Mouse (Mus musculus): Measurements from ENCODE around the gene Ccl24. TPM values are rescaled to one million over a fixed set of nuclear protein-coding genes. Genes with fewer than 3 reads are reported as not detected.

Gene Ccl24
- total and polyA plus RNA-seq, 3 experiments: not detected

- Histone ChIP-seq H3K27me3 (replicated peaks) (no peaks in the 10 kb centered on the region), H3K4me1 (ENCODE audit: control insufficient read depth in 1 of 2, insufficient read depth in 2 of 2) (peaks cover 0 to 4% of the 10 kb centered on the region in 2 experiments; a peak in 1 of 4 replicates), H3K4me3 (replicated peaks in 1 of 3; ENCODE audit: low read depth in 2 of 3, low read length in 2 of 3, poor library complexity in 1 of 3) (no peak overlapping the region), H3K4me2 (ENCODE audit: insufficient read depth, low read depth, poor library complexity, severe bottlenecking) (no peak overlapping the region), H3K79me2 (replicated peaks; ENCODE audit: control insufficient read depth, extremely low read depth, insufficient read depth, poor library complexity, severe bottlenecking) (no peaks in the 10 kb centered on the region), H3K9me3 (replicated peaks; ENCODE audit: low read length) (peaks cover 3% of the 10 kb centered on the region), H3K36me3 (replicated peaks in 1 of 2; ENCODE audit: control insufficient read depth in 1 of 2, insufficient read depth in 1 of 2, low read length in 1 of 2) (no peaks in the 10 kb centered on the region), H3K9ac (ENCODE audit: insufficient read depth, low read depth) (no peak overlapping the region), H3K27ac (ENCODE audit: insufficient read depth, low read depth) (no peak overlapping the region)
- in situ Hi-C loops (cut with MboI; ENCODE audit: low pct_ligation_motif_present, low pct_unique_long_range_greater_than_20kb, low sequenced_read_pairs): no loop called here
- dilution Hi-C loops (cut with MboI; ENCODE audit: extremely low pct_ligation_motif_present, extremely low pct_unique_long_range_greater_than_20kb, low sequenced_read_pairs): no loop called here
- no peak for TF ChIP-seq USF2 (conservative IDR thresholded peaks at IDR 0.05; ENCODE audit: low read depth, low read length)
- no peak for TF ChIP-seq POLR2A (IDR thresholded peaks at IDR 0.05; ENCODE audit: low read depth, low read length)
- TF ChIP-seq TCF12 (IDR thresholded peaks at IDR 0.05; ENCODE audit: low read depth, low read length): no peak
- TF ChIP-seq TBP (conservative IDR thresholded peaks at IDR 0.05; ENCODE audit: low read depth, low read length): no peak
- TF ChIP-seq ZKSCAN1 (IDR thresholded peaks at IDR 0.05; ENCODE audit: borderline replicate concordance, low read depth, low read length): no peak
- no peak for TF ChIP-seq CHD1 (IDR thresholded peaks at IDR 0.05; ENCODE audit: low read depth, low read length)
- TF ChIP-seq JUN (IDR thresholded peaks at IDR 0.05; ENCODE audit: insufficient read depth, low read depth, low read length): no peak
- TF ChIP-seq NELFE (IDR thresholded peaks at IDR 0.05; ENCODE audit: low read depth, low read length): no peak
- no peak for TF ChIP-seq IRF4 (IDR thresholded peaks at IDR 0.05; ENCODE audit: low read depth, low read length)
- no peak for TF ChIP-seq MEF2A (IDR thresholded peaks at IDR 0.05; ENCODE audit: borderline replicate concordance, low read depth, low read length)
- no peak for DNase-seq (ENCODE audit: extremely low read depth)
Measured at GRCm38 (mm10) chr5:135524087-135524486, 48.8 kb downstream of the Ccl24 start.

GRCm38 (mm10) chr5:135522111-135522722 lies 50.6 kb downstream of the Ccl24 start:
- in situ Hi-C loops (cut with MboI; ENCODE audit: low pct_ligation_motif_present, low pct_unique_long_range_greater_than_20kb, low sequenced_read_pairs): no loop called here
- Histone ChIP-seq H3K4me1 (ENCODE audit: control insufficient read depth in 1 of 2, insufficient read depth in 2 of 2) (peaks cover 0 to 4% of the 10 kb centered on the region in 2 experiments; a peak in 1 of 4 replicates), H3K27me3 (replicated peaks) (no peaks in the 10 kb centered on the region), H3K9me3 (replicated peaks; ENCODE audit: low read length) (peaks cover 3% of the 10 kb centered on the region), H3K4me2 (ENCODE audit: insufficient read depth, low read depth, poor library complexity, severe bottlenecking) (no peak overlapping the region), H3K4me3 (replicated peaks in 1 of 3; ENCODE audit: low read depth in 2 of 3, low read length in 2 of 3, poor library complexity in 1 of 3) (no peak overlapping the region), H3K27ac (ENCODE audit: insufficient read depth, low read depth) (no peak overlapping the region), H3K9ac (ENCODE audit: insufficient read depth, low read depth) (no peak overlapping the region), H3K79me2 (replicated peaks; ENCODE audit: control insufficient read depth, extremely low read depth, insufficient read depth, poor library complexity, severe bottlenecking) (no peaks in the 10 kb centered on the region), H3K36me3 (replicated peaks in 1 of 2; ENCODE audit: control insufficient read depth in 1 of 2, insufficient read depth in 1 of 2, low read length in 1 of 2) (no peaks in the 10 kb centered on the region)
- no peak for TF ChIP-seq MAZ (IDR thresholded peaks at IDR 0.05; ENCODE audit: low read depth, low read length)
- no peak for TF ChIP-seq POLR2AphosphoS2 (IDR thresholded peaks at IDR 0.05; ENCODE audit: low read depth, low read length)
- no peak for TF ChIP-seq HCFC1 (IDR thresholded peaks at IDR 0.05; ENCODE audit: low read depth, low read length)
- no peak for TF ChIP-seq POLR2A (IDR thresholded peaks at IDR 0.05; ENCODE audit: low read depth, low read length)
- no peak for TF ChIP-seq KAT2A (IDR thresholded peaks at IDR 0.05; ENCODE audit: insufficient replicate concordance, low read length)
- no peak for TF ChIP-seq MAX (IDR thresholded peaks at IDR 0.05; ENCODE audit: low read length)
- no peak for TF ChIP-seq NELFE (IDR thresholded peaks at IDR 0.05; ENCODE audit: low read depth, low read length)
- TF ChIP-seq ZNF384 (IDR thresholded peaks at IDR 0.05; ENCODE audit: low read depth, low read length): no peak
- dilution Hi-C loops (cut with MboI; ENCODE audit: extremely low pct_ligation_motif_present, extremely low pct_unique_long_range_greater_than_20kb, low sequenced_read_pairs): no loop called here
- no peak for DNase-seq (ENCODE audit: extremely low read depth)

Other genes starting within 250 kb of the Ccl24 start
- gene Fkbp6, start 223.0 kb downstream of the Ccl24 start, total RNA-seq (2012; rRNA removed): not detected in 2 replicates
- gene Fkbp6, start 223.0 kb downstream of the Ccl24 start, total RNA-seq (2014; rRNA removed): not detected in 2 replicates
- not detected in 2 replicates for gene Fkbp6, start 223.0 kb downstream of the Ccl24 start, polyA plus RNA-seq (2012; ENCODE audit: insufficient read length, low read depth)
- gene Trim50, start 219.8 kb downstream of the Ccl24 start, total RNA-seq (2012; rRNA removed): not detected in 2 replicates
- gene Trim50, start 219.8 kb downstream of the Ccl24 start, total RNA-seq (2014; rRNA removed): not detected in 2 replicates
- gene Trim50, start 219.8 kb downstream of the Ccl24 start, polyA plus RNA-seq (2012; ENCODE audit: insufficient read length, low read depth): not detected in 2 replicates
- gene Nsun5, start 203.1 kb downstream of the Ccl24 start, total RNA-seq (2012; rRNA removed): 27.6 and 37.4 TPM in 2 replicates
- 30.0 and 30.9 TPM in 2 replicates for gene Nsun5, start 203.1 kb downstream of the Ccl24 start, total RNA-seq (2014; rRNA removed)
- gene Nsun5, start 203.1 kb downstream of the Ccl24 start, polyA plus RNA-seq (2012; ENCODE audit: insufficient read length, low read depth): 36.6 and 42.2 TPM in 2 replicates
- 9.8 and 10.4 TPM in 2 replicates for gene Pom121, start 178.5 kb downstream of the Ccl24 start, total RNA-seq (2012; rRNA removed)
- 2.4 and 3.4 TPM in 2 replicates for gene Pom121, start 178.5 kb downstream of the Ccl24 start, total RNA-seq (2014; rRNA removed)
- 37.5 and 54.0 TPM in 2 replicates for gene Pom121, start 178.5 kb downstream of the Ccl24 start, polyA plus RNA-seq (2012; ENCODE audit: insufficient read length, low read depth)
- 6.3 and 6.4 TPM in 2 replicates for gene Hip1, start 27.9 kb downstream of the Ccl24 start, total RNA-seq (2012; rRNA removed)
- gene Hip1, start 27.9 kb downstream of the Ccl24 start, total RNA-seq (2014; rRNA removed): 1.8 and 2.2 TPM in 2 replicates
- 3.4 and 3.6 TPM in 2 replicates for gene Hip1, start 27.9 kb downstream of the Ccl24 start, polyA plus RNA-seq (2012; ENCODE audit: insufficient read length, low read depth)
- not detected in 2 replicates for gene Ccl26, start 9.5 kb downstream of the Ccl24 start, total RNA-seq (2012; rRNA removed)
- gene Ccl26, start 9.5 kb downstream of the Ccl24 start, total RNA-seq (2014; rRNA removed): not detected in 2 replicates
- gene Ccl26, start 9.5 kb downstream of the Ccl24 start, polyA plus RNA-seq (2012; ENCODE audit: insufficient read length, low read depth): not detected in 2 replicates
- 5.6 and 6.4 TPM in 2 replicates for gene Rhbdd2, start 59.6 kb upstream of the Ccl24 start, total RNA-seq (2012; rRNA removed)
- gene Rhbdd2, start 59.6 kb upstream of the Ccl24 start, total RNA-seq (2014; rRNA removed): 3.3 and 3.7 TPM in 2 replicates
- 19.8 and 21.3 TPM in 2 replicates for gene Rhbdd2, start 59.6 kb upstream of the Ccl24 start, polyA plus RNA-seq (2012; ENCODE audit: insufficient read length, low read depth)
- 40.2 and 41.2 TPM in 2 replicates for gene Por, start 97.0 kb upstream of the Ccl24 start, total RNA-seq (2012; rRNA removed)
- gene Por, start 97.0 kb upstream of the Ccl24 start, total RNA-seq (2014; rRNA removed): 16.3 and 17.3 TPM in 2 replicates
- 54.3 and 56.8 TPM in 2 replicates for gene Por, start 97.0 kb upstream of the Ccl24 start, polyA plus RNA-seq (2012; ENCODE audit: insufficient read length, low read depth)
- 21.4 and 22.2 TPM in 2 replicates for gene Tmem120a, start 171.4 kb upstream of the Ccl24 start, total RNA-seq (2012; rRNA removed)
- gene Tmem120a, start 171.4 kb upstream of the Ccl24 start, total RNA-seq (2014; rRNA removed): 9.1 and 12.0 TPM in 2 replicates
- gene Tmem120a, start 171.4 kb upstream of the Ccl24 start, polyA plus RNA-seq (2012; ENCODE audit: insufficient read length, low read depth): 27.1 and 27.7 TPM in 2 replicates
- gene Styxl1, start 205.3 kb upstream of the Ccl24 start, total RNA-seq (2012; rRNA removed): not detected in 2 replicates
- gene Styxl1, start 205.3 kb upstream of the Ccl24 start, total RNA-seq (2014; rRNA removed): not detected in 2 replicates
- not detected in 2 replicates for gene Styxl1, start 205.3 kb upstream of the Ccl24 start, polyA plus RNA-seq (2012; ENCODE audit: insufficient read length, low read depth)
- gene Mdh2, start 205.4 kb upstream of the Ccl24 start, total RNA-seq (2012; rRNA removed): 152 and 163 TPM in 2 replicates
- gene Mdh2, start 205.4 kb upstream of the Ccl24 start, total RNA-seq (2014; rRNA removed): 119 and 133 TPM in 2 replicates
- 489 and 569 TPM in 2 replicates for gene Mdh2, start 205.4 kb upstream of the Ccl24 start, polyA plus RNA-seq (2012; ENCODE audit: insufficient read length, low read depth)
- gene Srrm3, start 233.8 kb upstream of the Ccl24 start, total RNA-seq (2012; rRNA removed): not detected in 2 replicates
- gene Srrm3, start 233.8 kb upstream of the Ccl24 start, total RNA-seq (2014; rRNA removed): not detected in 2 replicates
- gene Srrm3, start 233.8 kb upstream of the Ccl24 start, polyA plus RNA-seq (2012; ENCODE audit: insufficient read length, low read depth): not detected in 2 replicates